Mouse (Mus musculus): Measurements from ENCODE around the gene Zfp938. TPM values are rescaled to one million over a fixed set of nuclear protein-coding genes. Genes with fewer than 3 reads are reported as not detected.
A peak's percentile ranks its signal among the peaks of the same experiment; 100 is the strongest.

Gene Zfp938
- 2.1 and 2.4 TPM in 2 replicates for polyA plus RNA-seq (2015; fragmentation: Nextera tagmentation; extraction: Ambion mirVana)

- peak; percentile 68 for DNase-seq
- peaks cover 6% of the 10 kb centered on the region for H3K4me1 ChIP-seq (ENCODE audit: insufficient read depth)
- H3K27me3 ChIP-seq (ENCODE audit: insufficient read depth, low read length) = no peaks in the 10 kb centered on the region
- 3% methylated on average over 27 of the region's 27 CpGs for WGBS (ENCODE audit: insufficient replicate concordance)
- no peak for TF ChIP-seq EP300 (IDR thresholded peaks at IDR 0.05; ENCODE audit: low read depth)
- TF ChIP-seq CTCF (IDR thresholded peaks at IDR 0.05; ENCODE audit: low read depth) = no peak
- H3K9me3 ChIP-seq (ENCODE audit: low read length) = no peaks in the 10 kb centered on the region
- peak within 1 kb of the TSS; percentile 66 for H3K9ac ChIP-seq (replicated peaks)
- H3K27ac ChIP-seq (ENCODE audit: low read depth) = peak within 1 kb of the TSS; percentile 64; the same call in 1 of the 2 replicates
- peak within 1 kb of the TSS; percentile 71 for H3K4me2 ChIP-seq (ENCODE audit: low read depth, low read length)
- peak within 1 kb of the TSS; percentile 67 for H3K4me3 ChIP-seq (ENCODE audit: low read depth, low read length)
- peak; percentile 99 for ATAC-seq
- H3K36me3 ChIP-seq (replicated peaks; ENCODE audit: insufficient read depth, low read length) = no peaks in the 10 kb centered on the region
Observed at GRCm38 (mm10) chr10:82240742-82241400, at the start of gene Zfp938. Zfp938 (minus strand) TSS chr10:82241280.

- Histone ChIP-seq H3K4me2 (ENCODE audit: low read depth, low read length) (no peak overlapping the region), H3K4me3 (ENCODE audit: low read depth, low read length) (no peak overlapping the region), H3K9ac (replicated peaks) (no peak overlapping the region), H3K9me3 (ENCODE audit: low read length) (no peaks in the 10 kb centered on the region), H3K36me3 (replicated peaks; ENCODE audit: insufficient read depth, low read length) (no peaks in the 10 kb centered on the region), H3K4me1 (ENCODE audit: insufficient read depth) (no peaks in the 10 kb centered on the region), H3K27ac (ENCODE audit: low read depth) (no peak overlapping the region), H3K27me3 (ENCODE audit: insufficient read depth, low read length) (no peaks in the 10 kb centered on the region)
- whole genome bisulfite sequencing (ENCODE audit: insufficient replicate concordance) = 69% methylated on average over 2 of the region's 2 CpGs
- DNase-seq (no peak), ATAC-seq (no peak)
- TF ChIP-seq EP300 (IDR thresholded peaks at IDR 0.05; ENCODE audit: low read depth) (no peak), CTCF (IDR thresholded peaks at IDR 0.05; ENCODE audit: low read depth) (no peak)
Observed at GRCm38 (mm10) chr10:82257331-82257730, 16.3 kb upstream of the Zfp938 start.

- Histone ChIP-seq H3K27me3 (ENCODE audit: insufficient read depth, low read length) (no peaks in the 10 kb centered on the region), H3K36me3 (replicated peaks; ENCODE audit: insufficient read depth, low read length) (no peaks in the 10 kb centered on the region), H3K4me1 (ENCODE audit: insufficient read depth) (peaks cover 6% of the 10 kb centered on the region), H3K4me2 (ENCODE audit: low read depth, low read length) (no peak overlapping the region), H3K4me3 (ENCODE audit: low read depth, low read length) (no peak overlapping the region), H3K9ac (replicated peaks) (no peak overlapping the region), H3K27ac (ENCODE audit: low read depth) (no peak overlapping the region), H3K9me3 (ENCODE audit: low read length) (no peaks in the 10 kb centered on the region)
- ATAC-seq = no peak
- DNase-seq = no peak
- TF ChIP-seq CTCF (IDR thresholded peaks at IDR 0.05; ENCODE audit: low read depth) (no peak), EP300 (IDR thresholded peaks at IDR 0.05; ENCODE audit: low read depth) (no peak)
Observed at GRCm38 (mm10) chr10:82245021-82245420, 3.9 kb upstream of the Zfp938 start.

GRCm38 (mm10) chr10:82241401-82241788 lies 315 bp upstream of the Zfp938 start:
- peaks cover 6% of the 10 kb centered on the region for H3K4me1 ChIP-seq (ENCODE audit: insufficient read depth)
- peak overlapping the region; percentile 71 for H3K4me2 ChIP-seq (ENCODE audit: low read depth, low read length)
- H3K36me3 ChIP-seq (replicated peaks; ENCODE audit: insufficient read depth, low read length) = no peaks in the 10 kb centered on the region
- WGBS (ENCODE audit: insufficient replicate concordance) = 76% methylated on average over 5 of the region's 5 CpGs
- H3K27me3 ChIP-seq (ENCODE audit: insufficient read depth, low read length) = no peaks in the 10 kb centered on the region
- H3K4me3 ChIP-seq (ENCODE audit: low read depth, low read length) = peak overlapping the region; percentile 67
- H3K9me3 ChIP-seq (ENCODE audit: low read length) = no peaks in the 10 kb centered on the region
- TF ChIP-seq EP300 (IDR thresholded peaks at IDR 0.05; ENCODE audit: low read depth) = no peak
- TF ChIP-seq CTCF (IDR thresholded peaks at IDR 0.05; ENCODE audit: low read depth) = no peak
- no peak overlapping the region for H3K27ac ChIP-seq (ENCODE audit: low read depth)
- H3K9ac ChIP-seq (replicated peaks) = no peak overlapping the region; the same call in 1 of the 2 replicates
- DNase-seq = no peak
- ATAC-seq = peak; percentile 13; the same call in 1 of the 2 replicates

- no peaks in the 10 kb centered on the region for H3K27me3 ChIP-seq (ENCODE audit: insufficient read depth, low read length)
- DNase-seq (peak; percentile 77), ATAC-seq (peak; percentile 97)
- TF ChIP-seq CTCF (IDR thresholded peaks at IDR 0.05; ENCODE audit: low read depth) = no peak
- TF ChIP-seq EP300 (IDR thresholded peaks at IDR 0.05; ENCODE audit: low read depth) = no peak
- peaks cover 4% of the 10 kb centered on the region; the same call in 1 of the 2 replicates for H3K4me1 ChIP-seq (ENCODE audit: insufficient read depth)
- 6% methylated on average over 47 of the region's 47 CpGs for WGBS (ENCODE audit: insufficient replicate concordance)
- peak overlapping the region; percentile 69 for H3K4me3 ChIP-seq (ENCODE audit: low read depth, low read length)
- H3K9me3 ChIP-seq (ENCODE audit: low read length) = no peaks in the 10 kb centered on the region
- no peaks in the 10 kb centered on the region for H3K36me3 ChIP-seq (replicated peaks; ENCODE audit: insufficient read depth, low read length)
- H3K4me2 ChIP-seq (ENCODE audit: low read depth, low read length) = peak overlapping the region; percentile 89
- H3K9ac ChIP-seq (replicated peaks) = peak overlapping the region; percentile 65
- peak overlapping the region; percentile 82 for H3K27ac ChIP-seq (ENCODE audit: low read depth)
Observed at GRCm38 (mm10) chr10:82178257-82179064, 62.6 kb downstream of the Zfp938 start.

Other genes with a start within 250 kb of the Zfp938 start
- gene Zfp873, start 193.2 kb downstream of the Zfp938 start, polyA plus RNA-seq (2015; fragmentation: Nextera tagmentation; extraction: Ambion mirVana) = 1.7 and 1.9 TPM in 2 replicates
- gene BC024063, start 157.9 kb downstream of the Zfp938 start, polyA plus RNA-seq (2015; fragmentation: Nextera tagmentation; extraction: Ambion mirVana) = 0.34 and 0.45 TPM in 2 replicates
- 1.1 and 1.8 TPM in 2 replicates for gene AU041133, start 113.3 kb downstream of the Zfp938 start, polyA plus RNA-seq (2015; fragmentation: Nextera tagmentation; extraction: Ambion mirVana)
- not detected in 2 replicates for gene 4932415D10Rik, start 75.3 kb upstream of the Zfp938 start, polyA plus RNA-seq (2015; fragmentation: Nextera tagmentation; extraction: Ambion mirVana)
- 0.72 and 1.1 TPM in 2 replicates for gene Gm4924, start 113.0 kb upstream of the Zfp938 start, polyA plus RNA-seq (2015; fragmentation: Nextera tagmentation; extraction: Ambion mirVana)

Data from liver, postnatal 0 days (tissue).